Mouse (Mus musculus) forebrain, embryonic 11.5 days (tissue): Measurements from ENCODE around the gene Bbs5. TPM values are rescaled to one million over a fixed set of nuclear protein-coding genes. Genes with fewer than 3 reads are reported as not detected.

Experiments used
- ATAC-seq: fragments of 200-750 bp; cut with Nextera tagmentation; replicated peaks from 2 replicates; pipeline ENCODE4 v1.8.0; 2017; ENCODE audit warnings: moderate TSS enrichment; ENCODE audit not compliant: low FRiP score
- DNase-seq: peaks from one replicate; pipeline ENCODE4 v3.0.0-alpha.2; 2017; ENCODE audit warnings: low spot score
- H3K27ac ChIP-seq: fragments of 300-500 bp; sonication (generic); 2 replicates; pipeline ENCODE4 v1.5.1; 2014; ENCODE audit warnings: low read depth, low read length
- H3K27me3 ChIP-seq: fragments of 300-500 bp; sonication (generic); 2 replicates; pipeline ENCODE4 v1.6.1; 2014; ENCODE audit warnings: mild to moderate bottlenecking, low read length, mixed read lengths; ENCODE audit not compliant: control insufficient read depth, insufficient read depth
- H3K36me3 ChIP-seq: fragments of 300-500 bp; sonication (generic); 2 replicates; pipeline ENCODE4 v1.6.1; 2014; ENCODE audit warnings: mild to moderate bottlenecking, low read length, moderate library complexity, mixed read lengths; ENCODE audit not compliant: control insufficient read depth, insufficient read depth
- H3K4me1 ChIP-seq: fragments of 300-500 bp; sonication (generic); replicated peaks from 2 replicates; pipeline ENCODE4 v1.6.1; 2014; ENCODE audit warnings: low read length, mixed read lengths; ENCODE audit not compliant: control insufficient read depth, insufficient read depth
- H3K4me2 ChIP-seq: fragments of 300-500 bp; sonication (generic); 2 replicates; pipeline ENCODE4 v1.6.1; 2014; ENCODE audit warnings: low read depth, mild to moderate bottlenecking, low read length, moderate library complexity, mixed read lengths; ENCODE audit not compliant: severe bottlenecking
- H3K4me3 ChIP-seq: fragments of 300-500 bp; sonication (generic); 2 replicates; pipeline ENCODE4 v1.5.1; 2014; ENCODE audit warnings: low read depth, low read length
- H3K9ac ChIP-seq: fragments of 300-500 bp; sonication (generic); 2 replicates; pipeline ENCODE4 v1.6.1; 2014; ENCODE audit warnings: low read length
- H3K9me3 ChIP-seq: fragments of 300-500 bp; sonication (generic); 2 replicates; pipeline ENCODE4 v1.6.1; 2016; ENCODE audit warnings: low read length, mixed read lengths; ENCODE audit not compliant: control insufficient read depth
- WGBS: fragments of 180-500 bp; shearing (Covaris S2); extraction: QIAGEN DNeasy Blood & Tissue Kit; methylation state at CpG from one replicate; pipeline ENCODE4 v1.1.7; 2014; 5-methylcytosine and 5-hydroxymethylcytosine counted together
- polyA plus RNA-seq: library from polyadenylated mRNA; unstranded; fragments of >200 nt; fragmentation: Nextera tagmentation; extraction: Ambion mirVana; gene quantifications from 2 replicates; pipeline ENCODE4 v1.2.1, GENCODE M21; 2014

Bbs5 gene
- polyA plus RNA-seq, 1 experiment from 2014 or later, result 18.8 TPM

DNA sequence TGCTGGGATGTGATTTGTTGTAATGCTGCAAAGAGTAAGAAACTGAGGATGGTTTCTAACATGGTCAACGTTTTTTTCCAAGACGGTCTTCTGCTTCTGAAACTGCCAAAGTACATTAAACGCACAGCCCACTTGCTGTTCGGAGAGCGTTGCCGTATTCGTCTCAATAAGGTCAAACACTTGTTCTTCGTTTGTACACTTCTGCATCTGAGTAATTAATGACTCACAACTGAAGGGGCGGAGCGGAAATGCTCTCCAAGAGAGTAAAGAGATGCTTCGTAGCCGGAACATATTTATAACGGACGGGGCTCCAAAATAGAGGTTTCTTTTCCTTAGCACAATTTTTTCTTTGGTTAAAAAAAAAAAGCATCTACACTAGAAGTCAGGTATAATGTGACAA lies 65.2 kb downstream of the Bbs5 start:
- Histone ChIP-seq H3K4me1 (no peaks in the 10 kb centered on the region), H3K9me3 (no peaks in the 10 kb centered on the region), H3K4me2 (no peak overlapping the region), H3K27ac (no peak overlapping the region), H3K9ac (no peak overlapping the region), H3K36me3 (no peaks in the 10 kb centered on the region), H3K4me3 (no peak overlapping the region), H3K27me3 (no peaks in the 10 kb centered on the region)
- no peak for ATAC-seq
- 91% methylated on average over 14 of the region's 14 CpGs for WGBS
- no peak for DNase-seq

DNA sequence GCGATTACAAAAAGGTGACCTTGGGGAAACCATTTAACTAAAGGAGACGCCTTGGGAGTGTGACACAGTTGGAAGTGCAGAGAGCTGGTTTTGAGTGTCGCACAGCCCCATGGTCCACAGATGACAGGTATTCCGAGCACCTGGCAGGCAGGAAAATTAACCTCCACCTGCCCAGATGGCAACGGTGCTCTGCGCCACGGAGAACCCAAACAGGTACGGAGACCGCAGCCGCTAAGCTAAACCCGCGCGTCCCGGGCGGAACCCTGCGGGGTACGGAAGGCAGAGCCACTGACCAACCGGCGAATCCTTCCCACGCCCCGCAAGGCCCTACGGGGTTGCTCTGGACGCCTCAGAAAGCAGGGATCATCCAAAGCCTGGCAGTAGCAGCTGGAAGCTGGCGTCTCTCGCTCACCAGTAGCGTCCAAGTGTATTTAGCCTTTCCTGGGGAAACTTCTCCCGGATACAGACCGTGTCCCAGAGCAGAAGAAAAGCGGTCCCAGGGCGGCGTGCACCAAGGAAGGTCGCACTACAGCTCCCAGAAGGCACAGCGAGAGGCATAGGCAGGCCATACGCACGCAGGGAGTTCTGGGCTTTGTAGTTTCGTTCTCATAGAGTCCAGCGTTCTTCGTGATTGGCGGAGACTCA lies 66.1 kb downstream of the Bbs5 start, which contains the start of gene Fastkd1:
Gene Fastkd1 (minus strand): TSS at position 536 of the 645 bp plus-strand sequence.
- Histone ChIP-seq H3K27ac (no peak within 1 kb of the TSS), H3K9ac (peak within 1 kb of the TSS; percentile 70)

DNA sequence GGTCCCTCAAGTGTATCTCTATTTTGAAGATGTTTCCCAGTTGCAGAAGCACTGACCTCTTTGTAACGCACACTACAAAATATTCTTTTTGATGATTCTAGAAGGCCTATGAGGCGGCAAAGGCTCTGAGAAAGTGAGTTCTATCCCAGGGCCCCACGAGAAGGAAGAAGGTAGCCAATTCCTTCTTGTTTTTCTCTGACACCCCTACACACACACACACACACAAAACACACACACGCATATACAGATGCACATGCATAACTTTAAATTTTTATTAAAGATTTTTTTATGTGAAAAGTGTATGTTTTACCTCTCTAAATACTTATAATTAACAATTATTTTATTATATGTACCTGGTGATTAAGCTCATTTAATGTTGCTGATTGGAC lies 66.6 kb downstream of the Bbs5 start:
- H3K27ac ChIP-seq, result no peak overlapping the region
- H3K4me2 ChIP-seq, result peak overlapping the region; percentile 74

More for the DNA sequence above, 66.1 kb downstream of the Bbs5 start, which contains the start of gene Fastkd1:
- no peaks in the 10 kb centered on the region for H3K4me1 ChIP-seq
- peak within 1 kb of the TSS; percentile 74 for H3K4me2 ChIP-seq
- peak; percentile 86 for DNase-seq
- H3K9me3 ChIP-seq, result no peaks in the 10 kb centered on the region
- WGBS, result under 1% methylated on average over 39 of the region's 39 CpGs
- H3K4me3 ChIP-seq, result peak within 1 kb of the TSS; percentile 64
- ATAC-seq, result peak; percentile 99
- no peaks in the 10 kb centered on the region for H3K36me3 ChIP-seq
- H3K27me3 ChIP-seq, result no peaks in the 10 kb centered on the region

DNA sequence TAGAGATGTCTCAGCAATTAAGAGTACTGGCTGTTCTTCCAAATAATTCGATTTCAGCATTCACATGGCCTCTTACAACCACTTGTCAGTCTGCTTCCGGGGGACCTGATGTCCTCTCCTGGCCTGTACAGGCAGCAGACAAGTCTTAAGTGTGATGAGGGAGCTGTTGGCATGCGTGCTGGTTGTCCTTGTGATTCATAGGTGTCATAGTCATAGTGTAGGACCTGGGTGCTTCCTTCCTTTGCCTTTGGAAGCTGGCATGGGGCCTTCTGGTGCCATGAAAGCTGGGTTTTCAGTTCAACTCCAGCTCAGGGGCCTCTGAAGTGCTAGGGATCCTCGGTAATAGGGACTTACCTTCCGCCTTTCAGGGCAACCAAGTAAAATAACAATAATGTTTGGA lies 67.2 kb downstream of the Bbs5 start:
- H3K27me3 ChIP-seq, result no peaks in the 10 kb centered on the region
- ATAC-seq (no peak), DNase-seq (no peak)
- no peak overlapping the region for H3K27ac ChIP-seq
- no peaks in the 10 kb centered on the region for H3K9me3 ChIP-seq
- WGBS, result 79% methylated on average over 5 of the region's 5 CpGs
- H3K4me2 ChIP-seq, result no peak overlapping the region
- H3K9ac ChIP-seq, result no peak overlapping the region
- no peaks in the 10 kb centered on the region for H3K4me1 ChIP-seq
- no peak overlapping the region for H3K4me3 ChIP-seq
- no peaks in the 10 kb centered on the region for H3K36me3 ChIP-seq

More for the DNA sequence above, 66.6 kb downstream of the Bbs5 start:
- Histone ChIP-seq H3K4me1 (no peaks in the 10 kb centered on the region), H3K9ac (no peak overlapping the region), H3K9me3 (no peaks in the 10 kb centered on the region), H3K4me3 (peak overlapping the region; percentile 64), H3K36me3 (no peaks in the 10 kb centered on the region), H3K27me3 (no peaks in the 10 kb centered on the region)
- 33% methylated on average over 4 of the region's 4 CpGs for WGBS
- ATAC-seq (peak; percentile 47; the same call in 1 of the 2 replicates), DNase-seq (no peak)

DNA sequence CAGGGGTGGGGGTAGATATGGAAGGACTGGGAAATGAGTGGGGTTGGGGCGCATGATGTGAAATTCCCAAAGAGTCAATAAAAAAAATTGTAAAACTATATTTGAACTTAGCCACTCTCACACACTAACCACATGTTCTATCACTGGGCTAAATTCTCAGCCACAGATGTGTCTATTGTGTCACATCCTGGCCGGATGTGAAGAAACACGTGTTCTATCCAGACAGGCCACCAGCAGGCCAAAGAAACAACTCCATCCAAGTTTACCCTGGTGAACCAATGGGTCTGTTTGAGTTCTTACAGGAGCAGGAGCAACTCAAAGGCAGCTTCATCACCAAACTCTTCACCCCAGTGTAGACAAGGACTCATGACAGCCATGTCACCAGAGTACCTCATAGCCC lies 69.5 kb downstream of the Bbs5 start:
- Histone ChIP-seq H3K27me3 (no peaks in the 10 kb centered on the region), H3K4me3 (no peak overlapping the region), H3K4me2 (no peak overlapping the region), H3K9ac (no peak overlapping the region), H3K36me3 (no peaks in the 10 kb centered on the region), H3K4me1 (no peaks in the 10 kb centered on the region), H3K9me3 (no peaks in the 10 kb centered on the region), H3K27ac (no peak overlapping the region)
- WGBS, result 86% methylated on average over 3 of the region's 3 CpGs
- DNase-seq (no peak), ATAC-seq (no peak)

Other genes starting within 250 kb of the Bbs5 start
- gene Lrp2, start 61.1 kb upstream of the Bbs5 start, polyA plus RNA-seq, result 3.0 and 3.1 TPM in 2 replicates
- 0.13 and 0.15 TPM in 2 replicates for gene Klhl41, start 22.9 kb downstream of the Bbs5 start, polyA plus RNA-seq
- 22.3 and 22.7 TPM in 2 replicates for gene Fastkd1, start 66.3 kb downstream of the Bbs5 start, polyA plus RNA-seq
- gene Ppig, start 75.4 kb downstream of the Bbs5 start, polyA plus RNA-seq, result 135 and 146 TPM in 2 replicates
- gene Ccdc173, start 142.4 kb downstream of the Bbs5 start, polyA plus RNA-seq, result 4.2 and 4.8 TPM in 2 replicates
- 34.5 and 39.1 TPM in 2 replicates for gene Phospho2, start 142.5 kb downstream of the Bbs5 start, polyA plus RNA-seq
- 36.3 and 36.7 TPM in 2 replicates for gene Klhl23, start 174.8 kb downstream of the Bbs5 start, polyA plus RNA-seq
- gene Ssb, start 214.4 kb downstream of the Bbs5 start, polyA plus RNA-seq, result 405 and 430 TPM in 2 replicates
- 43.1 and 45.1 TPM in 2 replicates for gene Mettl5, start 238.4 kb downstream of the Bbs5 start, polyA plus RNA-seq